Mouse (Mus musculus) urinary bladder, postnatal 25 days (tissue): Measurements from ENCODE around the gene Trim15.

Experiments used
- DNase-seq: peaks from one replicate; pipeline ENCODE4 v3.0.0; 2022; ENCODE audit warnings: low spot score

The Trim15 gene

GRCm38 (mm10) chr17:36826002-36826401 lies 41.0 kb downstream of the Trim15 start:
- DNase-seq = peak; percentile 78

GRCm38 (mm10) chr17:36825525-36825924 lies 41.5 kb downstream of the Trim15 start:
- no peak for DNase-seq

GRCm38 (mm10) chr17:36824005-36824404 lies 43.0 kb downstream of the Trim15 start:
- DNase-seq = peak; percentile 50

- DNase-seq = no peak
These were observed 55.1 kb downstream of the Trim15 start, which contains the start of gene H2-M10.6 for GRCm38 (mm10) chr17:36811871-36812270. Gene H2-M10.6, plus strand, starts transcription at chr17:36812171.
